ENCODE assay signal across 8 mouse cellular contexts in the genomic region with DNA sequence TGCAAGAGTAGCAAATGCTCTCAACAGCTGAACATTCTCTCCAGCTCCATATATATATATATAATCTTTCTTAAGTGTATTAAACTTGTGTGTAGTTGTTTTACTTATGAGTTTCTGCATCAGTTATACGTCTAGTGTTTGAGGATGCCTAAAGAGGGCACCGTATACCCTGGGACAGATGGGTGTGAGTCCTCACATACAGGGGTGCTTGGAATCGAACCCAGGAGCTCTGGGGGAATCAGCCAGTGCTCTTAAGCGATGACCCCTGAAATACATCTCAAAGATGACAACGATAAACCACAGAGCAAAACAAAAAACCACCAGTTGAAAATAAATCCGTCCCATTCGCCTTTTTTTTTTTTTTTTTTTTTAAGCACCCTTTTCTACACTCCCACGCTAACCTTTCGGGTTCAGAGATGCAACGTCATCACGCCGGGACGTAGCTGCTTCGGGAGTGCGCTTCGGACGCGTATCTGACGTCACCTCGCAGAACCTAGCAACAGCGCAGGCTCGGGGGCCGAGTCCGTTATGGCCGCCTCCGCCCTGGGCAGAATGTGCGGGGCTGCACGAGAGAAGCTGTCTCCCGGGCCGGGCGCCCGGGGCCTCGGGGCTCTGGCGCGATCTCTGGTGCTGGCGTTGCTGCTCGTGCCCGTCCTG. TPM values are rescaled to one million over a fixed set of nuclear protein-coding genes. Genes with fewer than 3 reads are reported as not detected.
DNase-seq lines count a peak whose midpoint lies in the region; ATAC-seq and TF ChIP-seq lines count a peak whose summit lies in the region.

A gene (plus strand): TSS at position 489 of the 657 bp plus-strand sequence.

- no peaks in the 10 kb centered on the region for H3K27me3 ChIP-seq in embryonic facial prominence, embryonic 13.5 days
- H3K27me3 ChIP-seq in heart, adult 2 months (ENCODE audit: control insufficient read depth, insufficient read depth, low read length), result no peaks in the 10 kb centered on the region
- no peaks in the 10 kb centered on the region for H3K27me3 ChIP-seq in limb, embryonic 13.5 days
- H3K27me3 ChIP-seq in midbrain, embryonic 16.5 days (ENCODE audit: control insufficient read depth, insufficient read depth, low read depth, low read length), result no peaks in the 10 kb centered on the region

- 1% methylated on average over 38 of the region's 38 CpGs for WGBS in embryonic facial prominence, embryonic 13.5 days
- 1% methylated on average over 38 of the region's 38 CpGs for WGBS in heart, adult 2 months
- WGBS in limb, embryonic 13.5 days, result 1% methylated on average over 38 of the region's 38 CpGs
- WGBS in midbrain, embryonic 16.5 days, result 1% methylated on average over 38 of the region's 38 CpGs

- TF ChIP-seq POLR2A in heart, adult 2 months (IDR thresholded peaks at IDR 0.05; ENCODE audit: insufficient read depth, low read depth, low read length), result peak; percentile 71

- H3K4me2 ChIP-seq in embryonic facial prominence, embryonic 13.5 days, result peak within 1 kb of the TSS; percentile 69
- peak within 1 kb of the TSS; percentile 71 for H3K4me2 ChIP-seq in limb, embryonic 13.5 days (replicated peaks)
- H3K4me2 ChIP-seq in midbrain, embryonic 16.5 days (ENCODE audit: low read length), result peak within 1 kb of the TSS; percentile 87

- TF ChIP-seq CTCF in heart, adult 2 months (IDR thresholded peaks at IDR 0.05), result no peak

- peaks cover 6% of the 10 kb centered on the region for H3K79me2 ChIP-seq in heart, adult 2 months (replicated peaks; ENCODE audit: control insufficient read depth, insufficient read depth, low read length)

- peak; percentile 92 for ATAC-seq in embryonic facial prominence, embryonic 13.5 days (ENCODE audit: insufficient number of reproducible peaks, insufficient read depth, low FRiP score, low TSS enrichment, low read depth)
- peak; percentile 94 for ATAC-seq in limb, embryonic 13.5 days (ENCODE audit: low FRiP score, low read depth)
- ATAC-seq in midbrain, embryonic 16.5 days, result peak; percentile 96

- DNase-seq in 3134 (ENCODE audit: extremely low read depth, insufficient read length, low spot score), result peak; percentile 86
- DNase-seq in adrenal gland, postnatal 36 days, result peak; percentile 94 to 95
- peak; percentile 93 for DNase-seq in heart, adult 2 months
- peak; percentile 91 to 93 for DNase-seq in kidney, adult 8-10 months
- DNase-seq in spleen, postnatal 10 days (ENCODE audit: low spot score in 2 of 2), result peak; percentile 87 to 95

- peak within 1 kb of the TSS; percentile 91 for H3K27ac ChIP-seq in embryonic facial prominence, embryonic 13.5 days
- peak within 1 kb of the TSS; percentile 94 for H3K27ac ChIP-seq in heart, adult 2 months
- H3K27ac ChIP-seq in limb, embryonic 13.5 days, result peak within 1 kb of the TSS; percentile 86
- peak within 1 kb of the TSS; percentile 92 for H3K27ac ChIP-seq in midbrain, embryonic 16.5 days (ENCODE audit: low read length)

- H3K9me3 ChIP-seq in embryonic facial prominence, embryonic 13.5 days, result no peaks in the 10 kb centered on the region
- H3K9me3 ChIP-seq in limb, embryonic 13.5 days, result no peaks in the 10 kb centered on the region
- H3K9me3 ChIP-seq in midbrain, embryonic 16.5 days (replicated peaks; ENCODE audit: control insufficient read depth, low read length, poor library complexity, severe bottlenecking), result no peaks in the 10 kb centered on the region

- peak within 1 kb of the TSS; percentile 71 for H3K4me3 ChIP-seq in embryonic facial prominence, embryonic 13.5 days
- peak within 1 kb of the TSS; percentile 92 for H3K4me3 ChIP-seq in heart, adult 2 months
- peak within 1 kb of the TSS; percentile 94 for H3K4me3 ChIP-seq in limb, embryonic 13.5 days
- H3K4me3 ChIP-seq in midbrain, embryonic 16.5 days (ENCODE audit: low read depth, low read length), result peak within 1 kb of the TSS; percentile 96

- 0 out of 2 replicates have a peak, but pooled peaks cover 11% of the 10 kb centered on the region for H3K36me3 ChIP-seq in embryonic facial prominence, embryonic 13.5 days
- H3K36me3 ChIP-seq in heart, adult 2 months (ENCODE audit: control insufficient read depth, insufficient read depth, low read length), result no peaks in the 10 kb centered on the region
- peaks cover 11% of the 10 kb centered on the region for H3K36me3 ChIP-seq in limb, embryonic 13.5 days
- H3K36me3 ChIP-seq in midbrain, embryonic 16.5 days (ENCODE audit: control insufficient read depth, insufficient read depth, low read length), result no peaks in the 10 kb centered on the region

- peak; percentile 65; the same call in 1 of the 2 replicates for TF ChIP-seq EP300 in heart, adult 2 months (IDR thresholded peaks at IDR 0.05; ENCODE audit: insufficient read depth, low read depth, low read length)

- intact Hi-C loops in heart, adult 2 months (cut with DNase I), result no loop called here

- H3K9ac ChIP-seq in embryonic facial prominence, embryonic 13.5 days, result peak within 1 kb of the TSS; percentile 92
- peak within 1 kb of the TSS; percentile 89 for H3K9ac ChIP-seq in heart, adult 2 months (ENCODE audit: low read depth, low read length)
- H3K9ac ChIP-seq in limb, embryonic 13.5 days, result peak within 1 kb of the TSS; percentile 96
- peak within 1 kb of the TSS; percentile 96 for H3K9ac ChIP-seq in midbrain, embryonic 16.5 days (ENCODE audit: low read depth, low read length)

- H3K4me1 ChIP-seq in embryonic facial prominence, embryonic 13.5 days, result peaks cover 26% of the 10 kb centered on the region
- H3K4me1 ChIP-seq in heart, adult 2 months (ENCODE audit: control insufficient read depth, insufficient read depth, low read length), result peaks cover 3% of the 10 kb centered on the region
- peaks cover 9% of the 10 kb centered on the region for H3K4me1 ChIP-seq in limb, embryonic 13.5 days
- peaks cover 21% of the 10 kb centered on the region for H3K4me1 ChIP-seq in midbrain, embryonic 16.5 days (ENCODE audit: control insufficient read depth, insufficient read depth, low read length)

RNA-seq across cellular contexts. Expression of the gene that starts here (rescaled TPM):
- total RNA-seq in adrenal gland, postnatal 36 days (2021), result 100 to 1,000 TPM; 156 to 165 TPM
- polyA plus RNA-seq in embryonic facial prominence, embryonic 13.5 days (2015; fragmentation: Nextera tagmentation; extraction: Ambion mirVana), result 198 and 229 TPM in 2 replicates
- 10 to 100 TPM; 71.1 to 73.9 TPM for total RNA-seq in heart, adult 2 months (2021)
- 96.3 and 140 TPM in 2 replicates for polyA plus RNA-seq in heart, adult 2 months (2012; rRNA removed)
- polyA plus RNA-seq in limb, embryonic 13.5 days (2015; fragmentation: Nextera tagmentation; extraction: Ambion mirVana), result 192 and 205 TPM in 2 replicates
- 130 and 138 TPM in 2 replicates for polyA plus RNA-seq in midbrain, embryonic 16.5 days (2015; fragmentation: Nextera tagmentation; extraction: Ambion mirVana)

Comparison
In these comparisons a context has a peak if more than half of its experiments do, and no peak if none do; other contexts are left out.
1. Peak in every context shown above with its lines: DNase-seq, ATAC-seq, H3K4me3 ChIP-seq and H3K27ac ChIP-seq.